Mouse (Mus musculus): ENCODE results near the gene Krt83.
"Not testable (repeated sequence)": the region's sequence is repeated elsewhere in the genome, so short reads cannot be mapped to it uniquely, and the experiment has no call there.

Gene Krt83

DNA sequence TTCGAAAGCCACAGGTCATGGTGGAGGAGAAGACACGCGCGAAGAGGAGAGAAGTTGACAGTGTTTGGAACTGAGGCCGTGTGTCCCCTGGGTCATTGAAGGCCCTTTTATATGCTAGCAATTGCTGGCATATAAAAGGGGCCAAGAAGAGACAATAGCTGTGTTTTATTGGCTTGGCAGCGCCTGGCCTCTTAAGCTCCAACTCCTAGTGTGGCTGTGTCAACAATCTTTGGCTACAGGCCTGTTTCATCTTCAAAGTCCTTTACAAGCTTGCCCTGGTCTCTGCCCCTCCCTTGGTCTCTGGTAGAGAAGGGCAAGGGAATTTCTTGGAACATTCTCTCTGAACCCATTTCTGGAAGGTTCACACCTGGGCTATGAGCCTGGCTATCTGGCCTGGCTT lies at the start of gene Krt83:
Gene Krt83, minus strand, starts transcription at position 82 of the 400 bp plus-strand sequence.
- no peak for DNase-seq (ENCODE audit: low spot score in 2 of 2)

DNA sequence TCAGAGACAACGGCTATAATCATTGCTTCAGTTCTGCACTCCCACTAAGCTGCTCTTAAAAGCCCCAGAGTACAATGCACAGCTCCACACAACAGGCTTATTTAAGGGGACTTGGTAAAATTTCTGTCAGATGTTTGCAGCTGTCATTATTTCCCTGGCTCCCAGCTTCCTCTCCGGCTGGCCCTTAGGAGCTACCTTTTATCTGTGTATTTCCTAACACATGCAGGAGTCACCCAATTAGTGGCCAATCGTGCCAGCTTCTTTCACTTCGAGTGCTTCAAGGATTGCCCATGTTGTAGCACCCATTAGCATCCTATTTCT lies 47.2 kb upstream of the Krt83 start:
- no peak for DNase-seq (ENCODE audit: low spot score in 2 of 2)

DNA sequence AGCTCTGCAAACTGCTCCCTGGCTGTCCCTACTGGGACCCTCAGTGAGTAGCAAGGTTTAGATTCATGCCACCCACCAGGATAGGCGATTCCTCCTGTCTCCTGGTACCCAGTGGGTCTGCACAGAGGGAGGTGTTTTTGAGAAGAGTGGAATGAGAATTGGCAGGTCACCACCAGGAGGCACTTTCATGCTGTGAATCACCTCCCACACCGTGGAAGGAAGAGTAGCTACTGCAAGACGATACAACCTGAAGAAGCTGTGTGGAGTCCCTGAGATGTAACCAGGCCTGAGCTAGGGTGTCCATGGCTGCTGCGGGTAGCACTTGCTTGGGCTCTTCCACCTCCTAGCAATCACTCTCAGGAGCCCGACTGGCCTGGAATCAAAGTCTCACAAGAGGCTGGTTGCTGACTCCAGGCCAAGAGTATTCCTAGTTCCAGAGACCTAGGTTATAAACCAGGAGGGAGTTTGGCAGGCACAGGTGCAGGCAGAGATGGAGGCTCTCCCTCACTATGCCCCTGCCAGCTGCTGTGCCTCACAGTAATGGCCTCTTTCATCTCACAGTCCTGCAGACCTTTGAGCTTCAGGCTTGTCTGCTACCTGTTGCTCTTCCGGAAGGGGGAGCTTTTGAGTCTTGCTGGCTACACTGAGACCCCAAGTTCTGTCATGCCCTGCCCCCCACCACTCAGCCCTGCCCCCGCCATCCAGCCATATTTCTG lies 46.7 kb upstream of the Krt83 start:
- no peak for DNase-seq (ENCODE audit: low spot score in 2 of 2)

DNA sequence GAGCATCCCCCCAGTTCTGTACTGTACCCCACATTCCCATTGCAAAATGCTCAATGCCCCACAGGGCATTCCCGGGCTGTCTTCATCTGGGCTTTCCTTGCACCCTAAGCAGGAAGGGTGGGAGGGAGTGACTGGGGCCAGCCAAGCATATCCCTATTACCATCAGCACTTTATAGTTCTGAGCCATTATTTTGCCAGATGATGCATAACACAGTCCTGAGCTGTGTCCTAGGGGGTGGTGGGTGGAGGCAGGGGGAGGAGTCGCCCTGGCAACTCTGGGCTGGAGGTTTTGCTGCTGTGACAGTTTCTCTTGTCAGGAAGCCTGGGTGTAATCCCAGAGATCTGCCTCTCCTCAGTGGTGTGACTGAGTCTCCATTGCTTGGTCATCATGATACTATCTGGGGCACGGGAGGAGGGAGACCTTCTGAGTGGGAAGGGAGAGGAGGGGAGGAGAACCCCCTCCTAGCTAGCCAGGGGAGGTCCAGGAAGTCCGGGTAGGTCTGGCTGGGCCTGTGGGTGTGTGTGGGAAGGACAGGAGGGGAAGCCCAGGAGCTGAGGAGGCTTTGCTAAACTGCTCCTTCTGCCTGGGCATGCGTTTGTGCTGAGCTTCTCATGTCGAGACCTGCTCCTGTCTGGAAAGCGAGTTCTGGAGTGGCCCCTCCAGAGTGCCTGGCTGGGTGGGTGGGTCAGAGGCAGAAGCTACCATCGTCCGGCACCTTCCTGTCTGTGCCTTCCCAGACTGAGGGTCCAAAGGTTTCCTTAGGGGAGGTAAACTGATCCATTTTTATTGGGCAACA lies 44.9 kb upstream of the Krt83 start:
- DNase-seq (ENCODE audit: low spot score in 2 of 2) = no peak

DNA sequence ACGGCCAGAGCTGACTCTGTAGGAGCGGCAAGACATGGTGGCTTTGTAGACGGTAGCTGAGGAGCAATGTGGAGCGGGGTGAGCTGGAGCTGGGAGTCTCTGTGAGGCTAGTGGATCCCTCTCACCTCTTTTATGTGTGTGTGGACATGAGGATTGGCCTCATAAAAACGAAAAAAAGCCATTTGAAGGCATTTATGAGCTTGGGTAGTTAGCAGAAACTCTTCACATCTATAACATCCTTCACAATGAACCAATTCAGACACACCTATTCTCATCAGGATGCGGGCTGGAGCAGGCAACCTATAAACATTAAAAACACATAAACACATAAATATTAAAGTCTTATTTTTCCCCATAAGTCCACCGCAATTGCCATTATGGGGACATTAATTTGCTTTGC lies 41.4 kb upstream of the Krt83 start, which contains the start of gene Krt84:
Gene Krt84, minus strand, starts transcription at position 101 of the 400 bp plus-strand sequence.
- DNase-seq (ENCODE audit: low spot score in 2 of 2) = no peak

DNA sequence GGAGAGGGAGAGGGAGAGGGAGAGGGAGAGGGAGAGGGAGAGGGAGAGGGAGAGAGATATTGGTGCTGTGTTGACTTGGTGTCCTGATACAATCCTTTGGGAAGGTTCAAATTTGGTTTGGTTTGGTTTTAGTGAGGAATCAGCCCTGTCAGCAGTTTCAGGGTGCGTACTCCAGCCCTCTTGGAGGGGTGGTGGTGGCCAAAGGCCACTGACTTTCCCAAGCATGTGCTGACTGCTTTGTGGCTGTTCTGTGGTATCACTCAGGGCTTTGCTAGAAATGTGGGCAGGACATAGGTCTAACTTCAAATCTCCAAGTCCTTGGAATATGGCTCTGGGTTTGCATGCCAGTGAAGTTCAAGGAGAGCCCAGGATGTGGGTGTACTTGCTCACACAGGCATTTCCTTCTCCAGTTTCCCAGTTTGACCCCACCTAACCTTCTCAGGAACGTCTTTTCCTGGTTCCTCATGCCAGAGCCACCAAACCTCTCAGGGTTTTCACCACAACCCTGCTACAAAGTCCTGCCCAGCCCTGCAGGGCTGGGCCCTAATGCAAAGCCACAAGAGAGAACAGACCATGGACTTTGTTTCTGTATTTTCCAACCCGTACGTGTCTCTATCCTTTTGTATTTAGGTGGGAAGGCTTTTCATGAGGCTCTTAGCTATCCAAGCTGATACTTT lies 31.4 kb upstream of the Krt83 start:
- no peak for DNase-seq (ENCODE audit: low spot score in 2 of 2)

DNA sequence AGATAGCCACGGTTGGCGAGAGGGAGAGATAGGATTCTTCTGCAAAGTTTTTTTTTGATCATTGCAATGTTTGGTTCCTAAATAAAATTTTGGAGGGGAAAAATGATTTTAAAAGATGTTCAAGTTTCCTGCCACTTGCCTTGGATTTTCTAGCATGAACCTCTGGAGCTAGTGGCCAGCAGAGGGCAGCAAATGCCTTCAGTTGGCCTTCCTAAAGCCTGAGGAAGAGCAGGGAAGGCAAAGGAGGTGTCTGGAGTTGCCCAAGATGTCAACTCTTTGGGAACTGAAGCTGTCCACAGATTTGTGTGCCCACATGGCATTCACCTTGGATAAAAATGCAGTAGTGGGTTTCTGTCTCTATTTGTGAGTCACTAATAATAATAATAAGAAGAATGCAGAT lies 28.5 kb upstream of the Krt83 start:
- peak; percentile 63 to 65 for DNase-seq (ENCODE audit: low spot score in 2 of 2)

DNA sequence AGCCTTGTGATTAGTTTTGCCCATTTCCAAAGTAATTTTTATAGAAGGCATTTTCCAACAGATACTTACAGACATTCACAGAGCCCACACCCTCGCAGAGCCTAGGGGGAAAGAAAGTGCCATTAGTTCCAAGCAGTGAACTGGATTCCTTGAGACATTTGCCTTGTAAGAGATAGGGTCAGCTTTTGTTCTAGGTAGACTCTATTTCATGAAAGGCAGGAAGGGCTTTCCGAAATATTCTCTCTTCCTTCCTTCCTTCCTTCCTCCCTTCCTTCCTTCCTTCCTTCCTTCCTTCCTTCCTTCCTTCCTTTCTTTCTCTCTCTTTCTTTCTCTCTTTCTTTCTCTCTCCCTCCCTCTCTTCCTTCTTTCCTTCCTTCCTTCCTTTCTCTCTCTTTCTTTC lies 25.8 kb upstream of the Krt83 start, which contains the start of gene Gm49425:
Gene Gm49425, minus strand, starts transcription at position 101 of the 400 bp plus-strand sequence.
- not testable (repeated sequence) for DNase-seq (ENCODE audit: low spot score in 2 of 2)

DNA sequence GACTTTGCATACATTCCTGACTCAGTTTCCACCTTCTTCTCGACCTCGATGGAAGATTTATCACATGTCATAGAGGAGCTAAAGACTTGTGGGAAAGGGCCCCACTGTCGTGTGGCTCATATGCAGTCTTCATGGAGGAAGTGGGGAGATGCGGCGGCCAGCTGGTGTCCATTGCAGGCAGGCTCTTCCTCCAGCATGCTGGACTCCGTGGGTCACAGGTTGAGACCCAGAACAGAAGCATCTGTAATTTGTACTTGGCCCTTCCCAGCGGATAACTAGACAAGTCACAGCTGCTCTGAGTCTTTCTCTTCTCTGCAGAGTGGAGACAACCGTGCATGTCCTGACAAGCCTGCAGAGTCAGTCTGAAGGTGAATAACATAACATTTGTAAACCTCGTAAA lies 16.9 kb upstream of the Krt83 start:
- DNase-seq (ENCODE audit: low spot score in 2 of 2) = no peak

DNA sequence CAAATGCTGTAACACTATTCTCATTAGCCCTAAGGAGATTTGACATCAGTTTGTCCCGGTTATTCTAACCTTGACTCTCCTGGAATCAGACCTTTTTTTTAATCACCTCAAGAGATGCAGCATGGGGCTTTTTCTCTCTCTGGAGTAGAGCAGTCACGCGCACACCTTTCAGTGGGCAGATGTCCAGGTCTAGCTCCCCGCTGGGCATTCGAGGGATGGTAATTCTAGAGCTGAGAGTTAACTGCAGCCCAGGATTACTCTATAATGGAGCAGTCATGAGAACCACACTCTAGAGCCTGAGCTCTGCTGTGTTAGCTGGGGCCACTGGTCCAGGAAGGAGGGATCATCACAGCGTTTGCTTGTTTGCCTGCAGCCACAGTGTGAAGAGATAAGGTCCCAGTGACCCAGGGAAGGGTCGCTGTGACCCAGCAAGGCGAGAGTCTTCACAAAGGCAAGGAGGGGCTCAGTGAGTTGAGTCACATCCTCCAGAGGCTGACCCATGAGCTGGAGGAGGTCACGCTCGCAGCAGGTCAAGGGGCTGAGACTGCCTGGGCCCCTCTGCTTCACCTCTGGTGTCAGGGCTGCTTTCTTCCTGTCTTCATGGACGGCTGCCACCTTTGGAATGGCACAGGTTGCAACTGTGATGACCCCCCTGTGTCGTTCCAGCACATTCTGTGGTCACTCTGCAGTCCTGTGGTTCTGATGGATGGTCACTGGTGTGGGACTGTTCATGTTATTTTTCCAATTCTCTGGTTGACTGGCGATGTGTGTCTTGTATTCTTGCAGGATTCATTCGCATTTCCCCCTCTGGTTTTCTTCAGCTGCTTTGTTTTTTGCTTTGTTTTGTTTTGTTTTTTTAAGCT lies 15.8 kb upstream of the Krt83 start:
- no peak for DNase-seq (ENCODE audit: low spot score in 2 of 2)

DNA sequence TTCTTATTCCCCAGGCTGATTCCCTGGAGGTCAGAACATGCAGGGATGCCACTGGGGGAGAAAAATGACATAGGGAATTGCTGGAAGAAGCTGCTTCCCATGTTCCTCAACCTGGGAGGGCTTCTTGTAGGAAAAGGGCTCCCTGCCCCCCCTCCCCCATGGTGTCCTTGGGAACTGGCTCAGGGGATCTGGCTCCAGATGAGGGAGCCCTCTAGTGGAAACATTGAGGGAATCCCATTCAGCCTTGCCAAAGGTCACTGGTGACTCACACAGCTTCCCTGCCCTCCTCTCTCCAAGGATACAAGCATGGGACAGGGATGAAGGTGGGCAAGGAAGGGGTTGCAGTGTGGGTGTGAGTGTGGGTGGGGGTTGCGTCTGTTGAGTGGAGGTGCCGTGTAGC lies 5.9 kb upstream of the Krt83 start:
- DNase-seq (ENCODE audit: low spot score in 2 of 2) = no peak

DNA sequence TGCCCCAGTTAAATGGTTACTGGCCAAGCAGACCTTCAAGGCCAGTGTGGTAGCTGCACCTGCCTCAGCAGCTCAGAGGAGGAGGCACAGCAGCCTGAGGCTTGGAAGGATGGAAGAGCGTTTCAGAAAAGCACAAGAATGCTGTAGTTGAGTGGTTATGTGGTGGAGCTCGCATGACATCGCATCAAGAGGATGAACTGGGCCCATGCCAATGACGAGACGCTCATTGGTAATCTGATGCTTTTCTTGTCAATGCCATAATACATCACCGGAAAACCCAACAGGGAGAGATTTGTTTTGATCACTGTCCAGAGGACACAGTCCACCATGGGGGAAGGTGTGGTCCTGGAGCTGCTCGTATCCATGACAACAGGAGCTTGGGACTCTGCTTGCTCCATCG lies 4.0 kb upstream of the Krt83 start:
- no peak for DNase-seq (ENCODE audit: low spot score in 2 of 2)

DNA sequence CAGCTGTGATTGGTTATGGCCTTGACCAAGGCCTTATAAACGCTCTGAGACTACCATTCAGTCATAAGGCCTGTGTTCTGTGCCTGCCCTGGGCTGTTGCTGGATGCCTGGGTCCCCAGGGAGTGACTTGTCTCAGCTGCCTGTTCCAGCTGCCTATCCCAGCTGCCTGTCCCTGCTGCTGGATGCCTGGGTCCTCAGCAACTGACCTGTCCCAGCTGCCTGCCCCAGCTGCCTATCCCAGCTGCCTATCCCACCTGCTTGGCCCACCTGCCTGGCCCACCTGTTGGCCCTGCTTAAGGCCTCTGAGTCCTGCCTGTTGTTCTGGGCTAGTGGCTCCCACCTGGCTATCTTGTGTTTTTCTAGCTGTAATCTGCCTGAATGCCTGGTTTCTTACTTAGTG lies 2.9 kb upstream of the Krt83 start:
- no peak for DNase-seq (ENCODE audit: low spot score in 2 of 2)

DNA sequence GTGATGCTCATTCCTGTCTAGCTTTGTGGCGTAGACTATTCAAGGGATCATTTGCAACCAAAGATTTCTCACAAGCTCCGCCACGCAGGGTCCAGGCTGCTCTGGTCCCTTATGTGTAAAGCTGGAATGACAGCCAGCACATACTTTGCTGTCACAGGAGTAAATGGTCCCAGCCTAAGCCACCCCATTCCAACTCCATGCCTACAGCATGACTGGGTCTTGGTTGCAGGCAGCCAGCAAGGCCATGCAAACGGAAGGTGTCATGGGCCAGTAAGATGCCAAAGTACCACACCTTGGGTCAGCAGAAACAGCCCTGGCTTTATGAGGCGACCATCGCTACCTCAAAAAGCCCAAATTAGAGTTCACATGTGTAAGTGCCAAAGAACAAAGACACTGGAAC lies 2.4 kb upstream of the Krt83 start:
- no peak for DNase-seq (ENCODE audit: low spot score in 2 of 2)

DNA sequence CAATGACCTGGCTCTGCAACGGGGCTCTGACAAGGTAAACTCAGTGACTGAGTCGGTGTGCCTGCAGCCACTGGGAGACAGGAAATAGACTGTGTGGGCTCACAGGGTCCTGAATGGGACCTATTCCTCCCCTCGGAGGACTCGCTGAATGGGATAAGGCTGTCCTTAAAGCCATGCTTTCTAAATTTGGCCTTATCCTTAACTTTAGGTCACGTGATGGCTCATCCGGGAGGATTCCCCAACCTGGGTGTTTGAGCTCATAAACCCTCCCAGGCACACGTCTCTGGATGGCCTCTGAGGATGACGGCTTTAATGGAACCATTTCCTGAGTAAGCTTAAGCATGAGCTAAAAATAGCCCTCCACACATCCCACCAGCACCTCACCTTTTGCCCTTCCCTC lies 1.4 kb upstream of the Krt83 start:
- no peak for DNase-seq (ENCODE audit: low spot score in 2 of 2)

DNA sequence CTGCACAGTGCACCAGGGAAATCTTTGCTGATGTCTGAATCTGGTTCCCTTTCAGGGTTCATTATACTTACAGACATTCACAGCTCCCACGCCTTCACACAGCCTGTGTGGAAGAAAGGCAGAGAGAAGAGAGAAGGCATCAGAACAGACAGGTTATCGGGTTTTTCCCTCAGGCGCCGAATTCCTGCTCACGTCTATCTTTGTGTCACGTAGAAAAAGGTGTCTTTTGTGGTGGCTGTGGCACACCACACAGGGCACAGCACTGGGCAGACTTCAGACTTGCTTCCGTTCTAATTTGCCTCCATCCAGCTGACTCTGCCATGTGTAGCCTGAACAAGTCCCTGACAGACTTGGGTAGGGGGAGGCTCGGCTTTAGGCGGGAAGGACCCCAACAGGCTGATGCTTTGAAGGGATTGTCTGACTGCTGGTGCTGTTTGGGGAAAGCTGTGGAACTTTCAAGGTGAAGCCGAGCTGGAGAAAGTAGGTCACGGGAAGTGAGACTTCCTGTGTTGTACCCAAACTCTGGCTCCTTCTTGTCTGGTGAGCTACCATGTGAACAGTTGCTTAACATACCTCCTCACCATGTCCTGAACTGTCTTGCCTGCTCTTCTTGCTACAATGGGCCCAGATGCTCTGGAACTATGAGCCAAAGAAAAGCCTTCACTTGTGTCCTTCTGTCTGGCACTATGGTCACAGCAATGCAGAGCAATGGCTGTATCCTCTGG lies 5.2 kb downstream of the Krt83 start:
- DNase-seq (ENCODE audit: low spot score in 2 of 2) = peak; percentile 24 to 64

DNA sequence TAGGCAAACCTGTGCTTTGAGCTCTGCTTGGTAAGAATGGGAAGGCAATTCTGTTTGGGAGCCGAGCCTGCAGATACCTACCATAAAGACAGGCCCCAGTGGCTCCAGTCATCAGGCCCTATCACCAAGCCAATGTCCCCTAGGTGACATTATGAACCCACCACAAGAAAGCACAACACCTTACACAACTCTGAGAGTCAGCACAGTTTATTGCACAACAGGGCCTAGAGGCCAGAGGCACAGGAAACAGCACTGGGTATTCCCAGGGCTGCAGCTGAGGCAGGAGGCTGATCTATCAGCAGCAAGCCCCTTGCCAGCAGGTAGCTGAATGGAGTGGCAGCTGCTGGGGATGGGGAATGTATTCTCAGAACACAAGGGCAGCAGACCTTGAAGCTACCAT lies 6.4 kb downstream of the Krt83 start:
- no peak for DNase-seq (ENCODE audit: low spot score in 2 of 2)

DNA sequence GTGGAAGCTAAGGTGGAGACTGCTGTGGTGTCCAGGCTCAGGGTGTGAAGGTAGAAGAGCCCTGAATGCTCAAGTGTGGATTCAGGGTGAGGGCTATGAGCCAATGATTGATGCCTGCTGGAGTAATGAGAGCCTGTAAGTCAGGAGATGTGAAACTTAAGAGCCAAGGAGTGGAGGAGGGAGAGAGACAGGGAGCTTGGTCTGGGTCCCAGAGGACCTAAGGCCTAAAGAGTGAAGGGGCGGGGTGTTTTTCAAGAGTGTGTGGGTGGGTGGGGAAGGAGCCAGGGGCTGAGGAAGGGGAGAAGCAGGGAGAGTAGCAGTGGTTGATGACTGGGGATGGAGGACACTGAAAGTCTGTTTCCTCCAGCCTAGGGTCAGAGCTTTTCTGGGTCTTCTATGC lies 7.7 kb downstream of the Krt83 start:
- no peak for DNase-seq (ENCODE audit: low spot score in 2 of 2)

DNA sequence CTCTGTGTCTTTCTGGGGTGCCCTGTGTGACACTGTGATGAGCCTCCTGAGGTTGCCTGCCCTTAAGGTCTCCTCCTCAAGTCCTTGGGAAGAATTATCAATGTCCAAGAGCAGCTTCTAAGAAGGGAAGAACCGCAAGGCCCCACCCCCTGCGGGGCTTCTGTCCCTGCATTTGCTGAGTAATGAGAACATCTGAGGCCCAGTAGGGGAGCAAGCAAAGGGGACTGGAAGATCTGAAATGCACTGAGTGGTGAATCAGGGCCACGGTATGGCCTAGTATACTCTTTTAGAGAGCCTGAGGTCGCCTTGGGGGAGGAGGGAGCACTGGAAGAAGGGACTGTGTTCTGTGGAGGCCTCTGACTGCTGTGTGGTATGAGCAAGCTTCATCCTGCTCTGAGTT lies 9.3 kb downstream of the Krt83 start:
- DNase-seq (ENCODE audit: low spot score in 2 of 2) = no peak

DNA sequence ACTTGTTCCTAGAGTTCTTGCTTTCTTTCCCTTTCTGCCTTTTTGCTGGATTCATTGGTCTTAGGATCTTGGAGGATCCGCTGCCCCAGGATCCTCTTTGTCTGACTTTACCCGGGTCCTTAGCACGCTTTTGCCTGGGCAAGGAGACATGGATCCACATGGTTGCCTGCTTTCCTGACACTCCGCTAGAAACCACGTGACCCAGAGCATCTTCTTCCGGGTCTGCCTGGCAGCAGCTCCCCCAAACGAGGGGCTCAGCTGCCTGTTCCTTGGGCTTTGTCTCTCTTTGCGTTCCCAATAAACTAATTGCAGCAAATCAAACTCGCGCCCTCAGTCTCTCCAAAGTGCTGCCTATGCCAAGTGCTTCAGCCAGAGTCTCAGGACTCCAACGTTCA lies 11.6 kb downstream of the Krt83 start:
- DNase-seq (ENCODE audit: low spot score in 2 of 2) = no peak

DNA sequence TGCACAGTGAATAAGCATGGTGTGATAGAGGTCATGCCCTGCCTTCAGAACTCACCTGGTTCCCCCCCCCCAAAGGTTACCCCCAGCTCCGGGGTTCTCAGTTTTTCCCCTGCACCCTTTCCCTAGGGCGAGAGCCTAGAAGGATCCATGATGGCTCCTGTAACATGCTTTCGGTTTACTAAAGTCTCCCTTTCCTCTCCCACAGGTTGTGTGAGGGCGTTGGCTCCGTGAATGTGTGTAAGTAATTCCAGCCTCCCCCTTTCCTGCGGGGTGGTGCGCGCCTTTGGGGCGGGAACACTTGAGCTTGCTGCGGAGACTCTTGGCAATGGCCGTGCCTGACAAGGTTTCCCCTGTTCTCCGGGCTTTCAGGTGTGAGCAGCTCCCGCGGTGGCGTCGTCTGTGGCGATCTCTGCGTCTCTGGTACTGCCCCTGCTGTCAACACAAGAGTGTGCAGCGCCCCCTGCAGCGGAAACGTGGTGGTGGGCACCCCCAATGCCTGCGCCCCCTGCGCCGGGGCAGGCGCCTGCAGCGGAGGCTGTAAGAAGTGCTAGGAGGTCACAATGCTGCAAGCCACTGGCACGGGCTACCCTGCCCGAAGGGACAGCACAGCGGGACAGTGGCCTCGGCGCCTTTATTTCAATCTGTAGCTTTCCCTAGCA lies 12.2 kb downstream of the Krt83 start:
- peak; percentile 13 to 14 for DNase-seq (ENCODE audit: low spot score in 2 of 2)

All from right cerebral cortex, postnatal 36 days (tissue).